Mouse (Mus musculus) megakaryocyte-erythroid progenitor cell, adult 5-6 weeks (primary cell): ENCODE results near the gene Rasl10a. TPM values are rescaled to one million over a fixed set of nuclear protein-coding genes. Genes with fewer than 3 reads are reported as not detected.

Experiments
- ATAC-seq: replicated peaks from 2 replicates; pipeline ENCODE4 v1.8.0; 2016; ENCODE audit warnings: mild to moderate bottlenecking, inconsistent platforms; ENCODE audit not compliant: severe bottlenecking, poor library complexity, low FRiP score, low TSS enrichment
- total RNA-seq, 2 experiments: library from RNA; stranded (forward) in 1 of 2; stranded (reverse) in 1 of 2; fragments of 200-1000, 215-1000 nt in 1 of 2; fragments of >200 nt in 1 of 2; fragmentation: Nextera tagmentation in 1 of 2; gene quantifications; 2 replicates each; pipeline ENCODE4 v1.2.3; 2014 to 2017

Rasl10a gene
- total RNA-seq (2014; fragmentation: Nextera tagmentation) (not detected in 2 replicates), total RNA-seq (2017) (not detected in 2 replicates)

DNA sequence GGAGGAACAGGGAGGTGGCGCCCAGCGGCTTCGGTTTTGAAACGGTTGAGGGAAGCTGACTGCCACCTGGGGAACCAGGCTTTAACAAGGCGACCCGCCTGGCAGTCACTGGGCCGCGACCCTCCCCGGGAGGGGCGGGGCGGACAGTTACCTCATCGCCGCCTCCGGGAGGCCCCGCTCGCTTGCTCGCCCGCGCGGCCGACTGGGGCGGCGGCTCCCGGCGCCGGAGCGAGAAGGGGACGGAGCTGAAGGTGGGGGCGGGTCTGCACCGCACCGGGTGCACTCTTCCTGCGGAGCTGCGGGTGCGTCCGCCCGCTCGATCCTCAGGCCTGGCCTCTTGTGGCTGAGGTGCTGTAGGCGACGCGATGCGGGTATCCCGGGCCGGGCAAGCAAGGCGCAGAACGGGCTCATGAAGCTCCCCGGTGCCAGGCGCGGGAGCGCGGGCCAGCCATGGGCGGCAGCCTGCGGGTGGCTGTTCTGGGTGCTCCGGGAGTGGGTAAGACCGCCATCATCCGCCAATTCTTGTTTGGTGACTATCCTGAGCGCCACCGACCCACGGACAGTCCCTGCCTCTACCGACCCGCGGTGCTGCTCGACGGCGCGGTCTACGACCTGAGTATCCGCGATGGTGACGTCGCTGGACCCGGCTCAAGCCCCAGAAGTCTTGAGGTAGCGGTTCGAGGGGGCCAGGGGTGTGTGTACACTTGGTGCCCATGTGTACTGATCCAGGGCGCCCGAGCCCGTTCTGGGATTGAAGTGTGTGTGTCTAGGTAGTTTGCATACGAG is at the start of gene Rasl10a:
TSS of gene Rasl10a (plus strand) at position 273 of the 786 bp plus-strand sequence.
- no peak for ATAC-seq

DNA sequence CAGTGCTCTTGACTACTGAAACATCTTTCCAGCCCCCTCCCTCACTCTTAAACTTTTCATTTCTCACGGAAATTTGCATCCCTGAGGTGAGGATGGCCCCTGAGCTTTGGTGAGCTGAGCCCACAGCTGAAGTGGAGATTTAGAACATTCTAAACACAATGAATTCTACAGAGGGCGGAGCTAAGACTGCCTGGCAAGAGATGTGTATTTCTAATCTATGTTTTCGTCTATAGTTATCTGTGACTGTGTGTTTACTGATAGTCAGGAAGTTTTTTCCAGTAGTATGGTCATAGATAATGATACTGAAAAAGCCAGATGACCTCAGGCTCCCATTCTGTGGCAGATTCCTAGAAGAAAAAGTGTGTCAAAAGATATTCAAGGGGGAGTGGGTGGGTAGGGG is 49.1 kb upstream of the Rasl10a start:
- peak; percentile 48 for ATAC-seq

DNA sequence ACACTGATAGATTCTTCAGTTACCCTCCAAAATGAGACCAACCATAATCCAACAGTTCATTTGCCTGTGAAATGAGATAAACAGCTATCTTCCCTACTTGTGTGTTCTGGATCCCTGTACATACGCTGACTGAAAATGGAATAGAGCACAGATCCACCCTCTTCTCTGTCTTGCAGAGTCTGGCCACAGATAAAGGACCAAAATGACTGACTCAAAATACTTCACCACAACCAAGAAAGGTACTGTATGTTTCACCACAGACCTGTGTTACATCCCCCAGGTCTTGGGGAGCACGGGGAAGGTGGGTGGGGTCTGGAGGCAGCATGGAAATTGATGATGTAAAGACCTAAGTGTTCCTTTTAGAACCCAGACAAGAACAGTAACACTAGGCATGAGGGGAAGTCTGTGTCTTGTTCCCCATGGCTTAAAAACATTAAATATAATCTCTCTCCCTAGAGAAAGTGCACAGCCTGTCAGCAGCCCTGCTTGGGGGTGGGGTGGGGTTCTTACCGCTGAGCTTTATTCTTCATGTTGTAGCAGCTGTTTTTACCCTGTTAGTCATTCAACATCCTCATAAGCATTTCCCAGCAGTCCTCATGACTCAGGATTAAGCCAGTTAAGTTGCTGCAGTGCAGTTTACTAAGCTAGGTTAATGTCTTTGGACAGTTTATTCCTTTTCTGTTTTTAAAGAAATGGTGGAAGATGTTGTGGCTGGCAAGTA is 48.4 kb upstream of the Rasl10a start:
- ATAC-seq = peak; percentile 79

DNA sequence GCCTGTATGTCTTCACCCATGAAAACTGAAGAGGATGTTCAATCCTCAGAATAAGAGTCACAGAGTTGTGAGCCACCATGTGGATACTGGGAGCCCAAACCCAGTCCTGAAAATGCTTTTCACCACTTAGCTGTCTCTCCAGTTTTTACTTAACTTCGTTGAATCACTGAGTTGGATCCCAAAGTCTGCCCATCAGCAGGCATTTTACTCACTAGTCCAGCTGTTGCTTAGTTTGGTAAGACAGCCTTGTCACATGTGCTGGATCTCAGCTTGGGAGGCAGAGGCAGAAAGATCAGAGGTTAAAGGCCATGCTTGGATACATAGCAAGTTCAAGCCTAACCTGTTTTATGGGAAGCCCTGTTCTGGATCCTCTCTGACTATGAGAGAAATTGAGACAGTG is 47.7 kb upstream of the Rasl10a start:
- no peak for ATAC-seq

DNA sequence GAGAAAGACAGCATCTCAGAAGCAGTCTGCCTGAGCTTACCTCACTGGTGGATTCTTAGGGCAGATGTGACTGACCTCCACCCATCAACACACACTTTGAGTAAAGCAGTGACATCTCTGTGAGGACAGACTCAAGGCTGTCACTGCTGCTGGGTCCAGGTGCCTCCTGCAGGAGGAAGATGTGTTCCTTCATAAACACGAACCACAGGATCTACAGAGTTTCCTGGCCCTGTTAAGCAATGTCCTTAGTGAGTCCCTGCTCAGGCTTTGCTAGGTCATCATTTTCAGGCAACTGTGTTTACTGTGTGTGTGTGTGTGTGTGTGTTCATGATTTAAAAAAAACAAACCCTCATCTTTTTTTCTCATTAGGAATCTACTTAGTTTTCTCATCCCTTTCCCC is 46.4 kb upstream of the Rasl10a start:
- no peak for ATAC-seq

DNA sequence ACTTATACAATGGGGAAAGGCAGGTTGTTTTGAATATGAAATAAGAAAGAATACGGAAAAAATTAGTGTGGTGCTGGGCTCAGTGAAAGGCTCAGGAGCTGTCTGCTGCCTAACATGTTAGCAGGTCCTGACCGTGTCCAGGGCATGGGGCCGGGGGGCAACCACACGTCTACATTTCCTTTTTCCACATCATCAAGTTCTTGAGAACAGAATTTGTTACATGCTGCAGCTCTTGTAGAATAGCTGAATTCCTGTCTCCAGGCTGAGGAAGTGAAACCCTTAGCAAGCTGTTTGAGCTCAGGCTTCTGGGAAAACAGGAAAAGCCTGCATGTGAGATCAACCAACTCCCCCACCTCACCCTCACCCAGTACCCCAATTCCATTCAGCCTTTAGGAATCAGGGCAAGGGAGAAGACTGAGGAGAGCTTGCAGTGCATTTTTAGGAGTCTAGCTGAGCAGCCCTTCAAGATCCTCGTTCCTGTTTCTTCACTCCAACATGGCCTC is 45.7 kb upstream of the Rasl10a start:
- ATAC-seq = no peak

DNA sequence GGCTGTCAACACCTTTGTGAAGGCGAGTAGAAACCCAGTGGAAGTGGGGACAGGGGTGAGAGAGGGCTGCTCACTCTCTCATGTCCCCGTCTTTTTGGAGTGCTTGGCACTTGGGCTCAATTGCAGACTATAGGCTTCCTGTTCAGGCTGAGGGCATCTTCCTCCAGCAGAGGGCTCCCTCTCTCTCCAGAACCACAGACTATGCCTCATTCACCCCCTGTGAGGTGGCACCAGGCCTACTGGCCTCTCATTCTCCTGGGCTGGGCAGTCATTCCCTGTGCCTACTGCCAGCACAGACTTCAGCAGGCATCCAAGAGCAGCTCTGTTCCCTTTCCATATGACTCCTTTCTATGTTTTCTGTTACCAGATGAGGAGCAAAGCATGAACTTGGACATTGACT is 42.2 kb upstream of the Rasl10a start:
- ATAC-seq = peak; percentile 72

DNA sequence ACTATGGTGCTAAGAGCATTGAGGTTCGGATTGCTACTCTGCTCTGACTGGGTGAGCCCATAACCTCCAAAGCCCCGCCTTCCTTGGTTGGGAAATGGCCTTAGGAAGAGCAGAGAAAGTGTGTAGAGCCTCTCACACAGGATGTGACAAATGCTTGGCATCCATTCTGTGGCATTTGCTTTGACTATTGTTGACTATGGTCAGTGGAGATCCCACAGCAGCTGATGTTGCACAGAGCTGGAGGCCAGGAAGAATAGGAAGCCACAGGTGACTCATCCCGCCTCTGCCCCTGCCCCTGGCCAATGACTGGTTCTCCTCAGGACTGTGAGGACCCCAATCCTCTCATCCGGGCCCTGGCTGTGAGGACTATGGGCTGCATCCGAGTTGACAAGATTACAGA is 41.6 kb upstream of the Rasl10a start:
- ATAC-seq = no peak

DNA sequence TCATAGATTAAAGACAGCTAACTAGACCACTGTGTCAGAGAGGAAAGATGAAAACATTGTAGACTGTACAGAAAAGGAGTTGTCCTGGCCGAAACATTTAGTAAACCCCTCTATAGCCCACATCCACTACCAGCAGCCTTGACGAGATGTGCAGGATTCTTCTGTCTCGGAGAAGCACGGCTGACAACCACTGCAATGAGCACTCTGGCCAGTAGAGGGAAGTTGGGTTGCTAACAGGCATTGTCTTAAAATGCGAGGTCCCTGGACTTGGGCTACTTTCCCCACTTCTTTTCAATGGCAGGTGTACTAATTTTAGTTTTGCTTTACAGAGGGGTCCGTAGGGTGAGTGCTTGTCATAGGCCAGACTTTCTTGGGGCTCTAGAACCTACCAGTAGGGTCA is 40.4 kb upstream of the Rasl10a start:
- peak; percentile 57; the same call in 1 of the 2 replicates for ATAC-seq

DNA sequence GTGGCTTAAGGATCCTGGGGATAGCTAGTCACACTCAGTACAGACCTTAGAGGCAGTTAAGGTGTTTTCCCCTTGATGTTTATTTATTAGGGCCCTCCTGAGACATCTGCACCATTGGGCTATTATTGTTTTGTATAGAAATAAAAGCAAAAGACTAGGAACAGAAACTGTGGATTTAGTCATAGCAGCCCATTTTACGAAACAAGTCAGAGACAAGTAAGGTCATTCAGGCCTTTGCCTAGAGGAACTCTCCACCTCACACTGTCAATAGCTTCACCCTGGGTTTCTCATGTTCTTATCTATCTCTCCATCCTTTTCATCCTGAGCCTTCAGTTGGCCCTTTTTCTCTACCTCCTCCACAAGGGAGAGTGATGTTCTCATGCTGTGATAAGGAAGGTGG is 32.8 kb upstream of the Rasl10a start:
- ATAC-seq = no peak

DNA sequence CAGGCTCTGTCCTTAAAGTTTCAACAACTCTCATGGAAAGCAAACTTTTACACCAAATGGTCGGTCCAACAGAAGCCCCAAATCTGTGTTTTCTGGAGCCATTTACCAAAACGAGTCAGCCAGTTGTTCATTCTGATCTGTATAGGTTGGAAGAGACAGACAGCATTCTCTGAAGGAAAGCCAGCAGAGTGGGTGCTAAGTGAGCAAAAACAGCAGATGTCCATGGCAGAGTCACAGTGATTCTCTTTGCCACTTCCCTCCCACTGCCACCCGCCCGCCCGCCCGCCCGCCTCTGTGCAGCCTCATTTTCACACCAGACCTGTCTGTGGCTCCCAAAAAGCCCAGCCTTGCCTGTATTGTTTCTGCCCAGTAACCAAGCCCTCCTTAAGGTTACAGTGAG is 29.7 kb upstream of the Rasl10a start:
- no peak for ATAC-seq

DNA sequence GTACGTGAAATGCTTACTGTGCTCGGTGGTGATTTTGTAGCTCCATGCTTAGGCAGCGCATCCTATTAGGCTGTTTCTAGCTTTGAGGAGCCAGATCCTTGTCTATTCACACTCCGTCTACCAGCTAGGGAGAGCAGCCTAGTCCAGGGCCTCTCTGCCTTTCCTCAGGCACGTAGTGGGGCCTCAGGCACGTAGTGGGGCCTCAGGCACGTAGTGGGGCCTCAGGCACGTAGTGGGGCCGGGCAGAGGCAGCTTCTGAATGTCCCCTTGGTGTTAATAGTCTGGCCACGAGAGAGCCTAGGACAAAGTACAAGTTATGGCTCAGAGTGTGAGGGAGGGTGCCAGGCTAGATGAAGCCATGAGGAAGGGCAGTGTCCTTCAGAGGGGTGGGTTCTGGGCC is 25.2 kb upstream of the Rasl10a start:
- ATAC-seq = peak; percentile 33

DNA sequence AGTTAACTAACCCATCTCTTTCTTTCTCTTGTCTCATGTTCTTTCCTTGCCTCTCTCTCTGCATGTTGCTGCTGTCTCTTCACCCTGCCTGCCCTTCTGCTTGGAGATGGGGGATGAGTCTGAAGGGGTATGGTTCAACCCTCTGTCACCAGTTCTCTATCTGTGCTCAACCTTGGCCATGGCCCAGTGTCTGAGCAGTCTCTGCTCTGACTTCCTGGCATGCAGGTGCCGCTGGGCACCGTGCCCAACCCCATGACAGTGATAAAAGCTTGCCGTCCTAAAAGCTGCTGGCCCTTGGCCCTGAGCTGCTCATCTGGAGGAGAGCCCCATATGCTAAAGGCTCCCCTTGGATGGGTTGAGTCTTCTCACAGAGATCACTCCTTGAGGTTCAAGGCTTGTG is 24.8 kb upstream of the Rasl10a start:
- peak; percentile 75 for ATAC-seq

DNA sequence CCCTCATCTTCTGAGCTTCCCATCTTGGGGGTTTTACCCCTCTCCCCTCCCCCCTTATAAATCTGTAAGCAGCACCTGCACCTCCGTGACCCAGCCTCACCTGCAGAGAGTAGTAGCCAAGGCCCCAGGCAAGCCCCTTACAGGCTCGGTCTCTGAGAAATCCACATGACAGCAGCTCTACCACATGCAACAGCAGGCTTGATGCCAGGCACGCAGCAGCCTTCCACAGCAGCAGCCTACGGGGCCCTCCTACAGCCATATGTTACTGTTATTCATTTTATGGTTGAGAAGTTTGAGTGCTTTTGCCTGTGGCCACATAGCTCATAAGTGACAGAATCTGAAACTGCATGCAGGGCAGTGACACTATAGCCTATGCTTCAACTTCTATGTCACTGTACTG is 22.5 kb upstream of the Rasl10a start:
- no peak for ATAC-seq

DNA sequence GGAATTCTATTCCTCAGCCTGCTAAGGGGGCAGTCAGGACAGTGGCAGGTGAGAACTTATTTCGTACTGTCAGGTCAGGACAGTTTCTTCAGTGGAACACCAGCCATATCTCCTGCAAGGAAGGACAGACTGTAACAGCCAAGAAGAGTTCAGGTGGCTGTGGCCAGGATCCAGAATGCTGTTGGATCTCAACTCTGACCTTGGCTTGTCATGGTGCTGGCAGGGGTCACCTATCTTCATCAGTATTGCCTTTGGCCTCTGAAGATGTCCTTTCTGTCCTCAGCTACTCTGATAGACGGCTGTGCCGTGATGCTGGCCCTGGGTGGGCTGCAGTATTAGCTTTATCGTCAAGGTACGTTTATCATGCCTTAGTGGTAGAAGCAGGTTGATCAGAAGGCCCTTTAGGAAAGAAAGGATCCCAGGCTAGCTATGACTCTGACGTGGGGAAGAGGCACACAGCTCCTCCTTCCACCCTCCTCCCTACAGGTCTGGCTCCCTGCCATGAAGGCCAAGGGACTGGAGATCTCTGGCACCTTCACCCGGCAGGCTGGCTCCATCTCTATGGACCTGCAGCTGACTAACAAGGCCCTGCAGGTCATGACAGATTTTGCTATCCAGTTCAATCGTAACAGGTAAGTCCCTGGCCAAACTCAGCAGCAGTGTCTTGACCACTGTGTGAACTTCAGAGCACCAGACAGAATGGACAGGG is 20.6 kb upstream of the Rasl10a start:
- no peak for ATAC-seq

DNA sequence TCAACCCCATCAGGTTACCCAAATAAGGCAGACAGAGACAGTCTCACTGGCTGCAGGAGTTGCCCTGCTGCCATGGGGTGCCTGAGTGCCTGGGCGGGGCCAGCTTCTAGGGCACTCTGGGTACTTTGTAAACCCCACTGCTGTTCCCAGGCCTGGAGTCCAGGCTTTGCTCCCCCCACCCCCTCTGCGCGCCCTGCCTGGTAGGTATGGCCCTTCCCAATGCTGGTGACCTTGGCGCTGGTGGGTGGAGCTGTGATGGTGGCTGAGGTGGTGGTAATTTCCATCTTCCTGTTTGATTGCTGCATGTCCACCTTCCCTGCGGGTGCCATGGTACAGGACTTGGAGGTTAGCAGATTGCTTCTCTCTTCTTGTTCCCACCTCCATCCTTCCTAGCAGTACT is 17.3 kb upstream of the Rasl10a start:
- no peak for ATAC-seq

DNA sequence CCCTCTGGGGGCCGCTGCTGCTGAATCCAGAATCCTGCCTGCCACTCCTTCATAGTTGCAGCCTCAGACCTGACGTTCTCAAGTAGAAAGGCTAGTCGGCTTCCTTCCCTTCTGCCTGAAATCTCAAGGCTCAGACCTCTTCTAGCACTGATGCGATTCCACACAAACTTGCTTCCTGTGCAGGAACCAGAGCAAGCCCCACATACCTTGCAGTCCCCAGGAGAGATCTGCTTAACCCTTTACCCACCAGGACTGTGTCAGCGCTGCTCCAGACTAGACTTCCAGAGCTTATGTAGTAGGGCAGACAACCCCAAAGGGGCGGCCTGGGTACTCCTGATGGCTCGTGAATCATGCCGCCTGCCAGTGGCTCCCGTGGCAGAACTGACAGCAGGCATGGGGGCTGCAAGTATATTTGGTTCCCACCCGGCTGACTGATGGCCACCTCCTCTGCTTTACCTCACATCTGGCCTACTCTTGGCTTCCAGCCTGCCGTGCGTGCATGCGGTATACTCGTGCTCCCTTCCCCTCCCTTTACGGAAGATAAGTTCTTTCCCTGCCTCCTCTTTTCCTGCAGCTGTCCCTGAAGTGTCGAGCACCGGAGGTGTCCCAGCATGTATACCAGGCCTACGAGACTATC is 16.7 kb upstream of the Rasl10a start:
- no peak for ATAC-seq

DNA sequence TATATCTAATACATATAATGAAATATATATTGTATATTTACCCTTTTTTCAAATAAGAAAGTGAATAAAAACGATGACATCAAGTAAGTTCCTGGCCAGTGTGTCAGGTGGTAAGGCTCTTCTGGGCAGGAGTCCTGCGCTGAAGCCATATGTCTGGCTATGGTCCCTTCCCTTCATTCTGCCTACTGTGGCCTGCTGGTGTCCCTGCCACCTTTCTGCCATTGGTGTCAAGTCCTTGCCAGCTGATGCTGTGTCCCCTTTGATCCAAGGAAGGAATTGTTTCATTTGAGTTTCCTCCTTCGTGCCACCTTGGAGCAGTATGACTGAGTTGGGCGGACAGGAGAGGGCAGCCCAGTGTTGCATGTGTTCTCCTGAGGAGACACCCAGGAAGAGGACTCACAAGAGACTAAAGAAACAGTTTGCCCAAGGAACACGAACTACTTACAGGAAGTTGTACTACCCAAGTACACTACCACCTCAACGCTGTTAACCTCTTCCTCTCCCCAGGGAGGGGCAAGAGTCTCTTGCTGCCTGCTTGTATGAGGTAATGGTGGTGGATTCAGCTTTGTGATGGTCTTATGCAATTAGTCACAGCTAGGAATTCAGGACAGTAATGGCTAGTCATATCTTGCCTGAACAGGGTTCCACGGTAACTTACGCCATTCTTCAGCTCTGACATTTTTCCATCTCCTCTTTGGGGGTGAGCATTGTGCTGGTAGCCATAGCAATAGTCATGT is 15.1 kb upstream of the Rasl10a start:
- no peak for ATAC-seq

DNA sequence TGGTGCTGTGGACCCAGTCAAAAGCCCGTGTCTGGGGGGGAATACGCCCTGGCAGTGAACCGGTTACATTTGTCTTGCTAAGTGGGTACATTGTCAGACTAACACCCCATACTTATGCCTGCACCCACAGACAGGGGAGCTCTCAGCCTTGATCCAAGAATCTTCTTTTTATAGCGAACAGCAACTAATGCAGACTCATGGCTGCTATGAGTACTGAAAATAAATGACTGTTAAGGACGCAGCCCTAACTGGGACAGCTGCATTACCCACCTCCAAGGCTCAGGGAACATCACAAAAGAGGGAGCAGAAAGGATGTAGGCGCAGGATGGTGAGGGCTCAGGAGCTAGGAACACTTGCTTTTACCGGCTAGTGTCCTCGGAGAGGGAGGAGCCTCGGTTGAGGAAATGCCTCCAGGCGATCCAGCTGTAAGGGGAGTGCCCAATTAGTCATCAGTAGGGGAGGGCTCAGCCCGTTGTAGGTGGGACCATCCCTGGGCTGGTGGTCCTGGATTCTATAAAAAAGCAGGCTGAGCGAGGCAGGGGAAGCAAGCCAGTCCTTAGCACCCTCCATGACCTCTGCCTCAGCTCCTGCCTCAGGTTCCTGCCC is 11.5 kb upstream of the Rasl10a start:
- no peak for ATAC-seq
